Mouse (Mus musculus) erythroblast, embryonic 14.5 days (primary cell): Measurements from ENCODE around the gene Insl6. TPM values are rescaled to one million over a fixed set of nuclear protein-coding genes. Genes with fewer than 3 reads are reported as not detected.

Experiments used
- H3K27me3 ChIP-seq: 2 replicates; pipeline ENCODE4 v1.6.1; 2012; ENCODE audit warnings: inconsistent platforms; ENCODE audit not compliant: control insufficient read depth
- H3K36me3 ChIP-seq: 2 replicates; pipeline ENCODE4 v1.6.1; 2012; ENCODE audit warnings: mild to moderate bottlenecking, inconsistent platforms; ENCODE audit not compliant: control insufficient read depth
- H3K4me1 ChIP-seq: 2 replicates; pipeline ENCODE4 v1.6.1; 2012; ENCODE audit warnings: inconsistent platforms; ENCODE audit not compliant: control insufficient read depth
- H3K4me3 ChIP-seq: replicated peaks from 2 replicates; pipeline ENCODE3; 2012; ENCODE audit warnings: moderate library complexity, mild to moderate bottlenecking, inconsistent platforms
- H3K9me3 ChIP-seq: 2 replicates; pipeline ENCODE4 v1.6.1; 2012; ENCODE audit warnings: low read length, inconsistent platforms, mixed read lengths; ENCODE audit not compliant: control insufficient read depth
- GATA1 ChIP-seq: IDR thresholded peaks from 2 replicates; pipeline ENCODE4 v1.6.1; 2012; ENCODE audit warnings: low read length, inconsistent platforms, mixed read lengths
- TAL1 ChIP-seq: IDR thresholded peaks from 3 replicates; pipeline ENCODE4 v1.6.1; 2012; ENCODE audit warnings: low read length, inconsistent platforms, mixed read lengths
- polyA plus RNA-seq: library from polyadenylated mRNA; stranded (reverse); fragments of >175 nt; gene quantifications from 2 replicates; pipeline ENCODE4 v1.2.3, GENCODE M21; 2012

The Insl6 gene
- polyA plus RNA-seq, 1 experiment = not detected

DNA sequence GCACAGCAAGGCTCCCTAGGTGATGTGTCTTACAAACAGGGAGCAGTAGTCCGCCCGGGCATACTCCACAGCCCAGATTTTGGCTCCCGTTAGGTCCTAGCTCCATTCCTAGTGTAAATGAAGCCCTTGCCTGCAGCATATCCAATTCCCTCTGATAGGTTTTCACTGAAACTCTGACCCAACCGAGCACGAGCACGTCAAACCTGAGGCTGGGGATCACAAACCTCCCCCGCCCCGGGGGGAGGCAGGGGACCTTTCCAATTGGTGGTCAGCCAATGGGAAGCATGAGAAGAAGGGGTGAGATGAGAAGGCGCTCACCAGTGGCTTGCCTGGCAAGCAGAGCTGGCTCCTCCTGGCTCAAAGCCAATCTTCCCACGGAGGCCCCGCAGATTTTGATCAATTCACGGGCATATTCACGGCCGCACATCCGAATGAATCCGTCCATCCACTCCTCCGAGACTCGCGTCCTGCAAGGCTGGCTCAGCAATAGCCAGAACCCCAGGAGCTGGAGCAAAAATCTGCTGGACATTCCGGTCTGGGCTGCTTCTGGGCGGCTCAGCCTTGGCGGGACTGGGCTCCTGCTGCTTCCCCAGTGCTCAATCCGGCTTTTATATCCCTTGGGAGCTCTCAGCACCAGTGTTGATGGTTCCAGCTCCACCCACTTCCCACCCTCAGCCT lies 9.1 kb upstream of the Insl6 start, which contains the start of gene Rln1:
Gene Rln1, minus strand, starts transcription at position 603 of the 678 bp plus-strand sequence.
- Histone ChIP-seq H3K36me3 (no peaks in the 10 kb centered on the region), H3K4me3 (no peak within 1 kb of the TSS), H3K9me3 (no peaks in the 10 kb centered on the region), H3K4me1 (no peaks in the 10 kb centered on the region; the same call in 1 of the 2 replicates), H3K27me3 (peaks cover 62% of the 10 kb centered on the region)
- TF ChIP-seq TAL1 = no peak
- no peak for TF ChIP-seq GATA1

GRCm38 (mm10) chr19:29326822-29327552 lies 1.8 kb upstream of the Insl6 start:
- H3K4me3 ChIP-seq = no peak overlapping the region
- H3K4me1 ChIP-seq = peaks cover 24% of the 10 kb centered on the region
- TF ChIP-seq TAL1 = no peak
- no peak for TF ChIP-seq GATA1
- H3K36me3 ChIP-seq = no peaks in the 10 kb centered on the region
- H3K9me3 ChIP-seq = no peaks in the 10 kb centered on the region
- H3K27me3 ChIP-seq = peaks cover 39% of the 10 kb centered on the region

GRCm38 (mm10) chr19:29326396-29326795 lies 1.2 kb upstream of the Insl6 start:
- Histone ChIP-seq H3K27me3 (peaks cover 34% of the 10 kb centered on the region), H3K4me3 (no peak overlapping the region), H3K36me3 (no peaks in the 10 kb centered on the region), H3K4me1 (peaks cover 24% of the 10 kb centered on the region), H3K9me3 (no peaks in the 10 kb centered on the region)
- TF ChIP-seq TAL1 = no peak
- TF ChIP-seq GATA1 = no peak

DNA sequence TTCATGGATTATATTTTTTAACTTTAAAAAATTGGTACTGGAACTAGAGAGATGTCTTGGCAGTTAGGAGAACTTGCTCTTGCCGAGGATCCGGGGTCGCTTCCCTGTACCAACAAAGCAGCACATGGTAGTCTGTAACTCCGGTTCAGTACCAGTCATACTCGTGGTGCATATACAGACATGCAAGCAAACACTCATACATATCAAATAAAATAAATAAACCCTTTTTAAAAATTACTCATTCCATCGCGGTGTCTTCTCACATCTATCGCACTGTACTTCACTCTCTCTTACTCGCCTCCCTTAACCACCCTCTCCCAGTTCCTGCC lies 660 bp upstream of the Insl6 start:
- H3K36me3 ChIP-seq = no peaks in the 10 kb centered on the region
- TF ChIP-seq TAL1 (no peak), GATA1 (no peak)
- H3K4me1 ChIP-seq = peaks cover 24% of the 10 kb centered on the region
- H3K4me3 ChIP-seq = peak overlapping the region; percentile 40
- H3K27me3 ChIP-seq = peaks cover 34% of the 10 kb centered on the region
- H3K9me3 ChIP-seq = no peaks in the 10 kb centered on the region

DNA sequence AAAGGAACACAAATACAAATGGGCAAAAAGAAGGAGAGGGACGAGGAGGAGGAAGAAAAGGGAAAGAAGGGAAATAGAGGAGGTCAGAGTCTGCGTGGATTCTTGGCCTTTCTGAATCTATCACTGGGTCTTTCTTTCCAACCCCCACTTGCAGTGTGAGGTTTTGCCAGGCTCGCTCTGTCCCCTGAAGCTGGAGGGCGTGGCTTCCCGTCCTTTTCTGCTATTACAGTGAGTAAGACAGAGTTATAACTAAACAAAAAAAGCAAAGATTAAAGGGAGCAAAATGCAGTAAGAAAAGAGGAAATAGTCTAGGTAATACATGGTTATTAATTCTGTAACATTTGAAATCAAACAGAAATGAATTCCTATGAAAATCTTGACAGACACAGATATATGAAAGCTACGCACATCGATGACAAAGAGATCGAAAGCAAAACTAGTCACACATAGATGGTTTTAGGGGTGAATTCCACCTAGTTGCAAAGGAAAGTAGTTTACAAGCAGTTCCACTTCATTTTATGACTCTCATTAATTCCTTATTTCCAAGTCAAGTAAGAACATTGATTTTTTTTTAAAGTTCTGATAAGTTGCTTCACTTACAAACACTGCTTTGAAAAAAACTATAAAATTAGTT lies 1.6 kb downstream of the Insl6 start:
- no peak overlapping the region for H3K4me3 ChIP-seq
- H3K27me3 ChIP-seq = peaks cover 22% of the 10 kb centered on the region
- H3K36me3 ChIP-seq = no peaks in the 10 kb centered on the region
- TF ChIP-seq TAL1 (no peak), GATA1 (no peak)
- H3K4me1 ChIP-seq = peaks cover 24% of the 10 kb centered on the region
- H3K9me3 ChIP-seq = no peaks in the 10 kb centered on the region

DNA sequence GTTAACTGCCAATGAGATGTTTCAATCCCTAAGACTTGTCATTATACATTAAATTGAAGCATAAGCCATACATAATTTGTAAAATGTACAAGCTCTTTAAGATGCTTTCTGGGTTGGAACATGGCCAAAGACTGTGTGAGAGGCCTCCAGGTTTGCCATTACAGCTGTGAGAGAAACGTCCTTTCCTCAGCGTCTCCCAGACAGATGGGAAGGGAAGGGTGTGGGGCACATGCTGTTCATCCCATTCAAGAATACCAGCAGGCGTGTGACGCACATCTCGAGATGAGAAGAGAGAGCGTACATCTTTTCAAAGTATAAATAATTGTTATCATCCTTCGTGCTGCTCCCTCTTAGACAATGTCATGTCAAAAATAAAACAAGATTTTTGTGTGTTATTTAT lies 12.5 kb downstream of the Insl6 start:
- TF ChIP-seq TAL1 (no peak), GATA1 (no peak)
- Histone ChIP-seq H3K36me3 (peaks cover 82% of the 10 kb centered on the region), H3K4me3 (no peak overlapping the region), H3K4me1 (no peaks in the 10 kb centered on the region), H3K27me3 (no peaks in the 10 kb centered on the region), H3K9me3 (no peaks in the 10 kb centered on the region; the same call in 1 of the 2 replicates)

DNA sequence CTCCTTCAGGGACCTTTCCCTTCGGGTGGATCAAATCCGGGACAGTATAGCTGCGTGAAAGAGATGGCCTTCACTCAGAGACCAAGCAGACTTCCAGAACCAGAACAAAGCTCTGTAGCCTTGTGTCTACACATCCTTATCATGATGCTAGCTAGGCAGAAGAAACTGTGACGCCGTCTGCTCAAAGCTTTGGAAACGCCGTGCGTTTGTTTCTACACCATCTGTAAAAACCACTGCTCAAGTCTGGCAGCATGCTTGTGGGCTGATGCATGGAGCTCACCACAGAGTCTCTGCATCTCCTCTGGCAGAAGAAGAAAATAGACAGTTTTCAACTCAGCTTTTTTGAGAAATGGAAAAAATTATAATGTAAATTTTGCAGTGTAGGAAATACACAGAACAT lies 13.4 kb downstream of the Insl6 start:
- H3K27me3 ChIP-seq = no peaks in the 10 kb centered on the region
- H3K4me1 ChIP-seq = no peaks in the 10 kb centered on the region
- no peaks in the 10 kb centered on the region; the same call in 1 of the 2 replicates for H3K9me3 ChIP-seq
- H3K4me3 ChIP-seq = no peak overlapping the region
- TF ChIP-seq TAL1 = no peak
- no peak for TF ChIP-seq GATA1
- peaks cover 91% of the 10 kb centered on the region for H3K36me3 ChIP-seq

- TF ChIP-seq GATA1 (no peak), TAL1 (no peak)
- H3K27me3 ChIP-seq = no peaks in the 10 kb centered on the region
- H3K9me3 ChIP-seq = no peaks in the 10 kb centered on the region
- no peaks in the 10 kb centered on the region for H3K4me1 ChIP-seq
- peaks cover 92% of the 10 kb centered on the region for H3K36me3 ChIP-seq
- no peak overlapping the region for H3K4me3 ChIP-seq
Observed at GRCm38 (mm10) chr19:29308832-29309231, 16.3 kb downstream of the Insl6 start.

DNA sequence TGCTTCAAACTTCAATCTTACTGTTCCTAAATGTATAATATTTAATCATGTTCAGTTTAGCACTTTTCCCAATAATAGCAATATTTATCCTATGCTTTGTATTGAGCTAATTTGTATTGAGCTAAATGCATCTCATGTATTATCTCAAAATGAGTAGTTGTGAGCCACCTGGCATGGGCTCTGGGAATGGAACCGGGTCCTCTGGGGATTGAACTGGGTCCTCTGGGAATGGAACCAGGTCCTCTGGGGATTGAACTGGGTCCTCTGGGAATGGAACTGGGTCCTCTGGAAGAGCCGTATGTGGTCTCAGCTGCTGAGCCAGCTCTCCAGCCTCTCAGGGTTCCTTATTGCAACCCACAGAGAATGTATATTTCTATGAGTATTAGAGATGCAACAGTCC lies 23.0 kb downstream of the Insl6 start:
- Histone ChIP-seq H3K36me3 (peaks cover 94% of the 10 kb centered on the region), H3K4me1 (no peaks in the 10 kb centered on the region), H3K27me3 (no peaks in the 10 kb centered on the region), H3K9me3 (no peaks in the 10 kb centered on the region), H3K4me3 (no peak overlapping the region)
- TF ChIP-seq TAL1 (no peak), GATA1 (no peak)
